Mouse (Mus musculus): ENCODE results near the gene Ptpn1. TPM values are rescaled to one million over a fixed set of nuclear protein-coding genes. Genes with fewer than 3 reads are reported as not detected.

The Ptpn1 gene
- 41.0 and 42.7 TPM in 2 replicates for polyA plus RNA-seq (2014; fragmentation: Nextera tagmentation; extraction: Ambion mirVana)

DNA sequence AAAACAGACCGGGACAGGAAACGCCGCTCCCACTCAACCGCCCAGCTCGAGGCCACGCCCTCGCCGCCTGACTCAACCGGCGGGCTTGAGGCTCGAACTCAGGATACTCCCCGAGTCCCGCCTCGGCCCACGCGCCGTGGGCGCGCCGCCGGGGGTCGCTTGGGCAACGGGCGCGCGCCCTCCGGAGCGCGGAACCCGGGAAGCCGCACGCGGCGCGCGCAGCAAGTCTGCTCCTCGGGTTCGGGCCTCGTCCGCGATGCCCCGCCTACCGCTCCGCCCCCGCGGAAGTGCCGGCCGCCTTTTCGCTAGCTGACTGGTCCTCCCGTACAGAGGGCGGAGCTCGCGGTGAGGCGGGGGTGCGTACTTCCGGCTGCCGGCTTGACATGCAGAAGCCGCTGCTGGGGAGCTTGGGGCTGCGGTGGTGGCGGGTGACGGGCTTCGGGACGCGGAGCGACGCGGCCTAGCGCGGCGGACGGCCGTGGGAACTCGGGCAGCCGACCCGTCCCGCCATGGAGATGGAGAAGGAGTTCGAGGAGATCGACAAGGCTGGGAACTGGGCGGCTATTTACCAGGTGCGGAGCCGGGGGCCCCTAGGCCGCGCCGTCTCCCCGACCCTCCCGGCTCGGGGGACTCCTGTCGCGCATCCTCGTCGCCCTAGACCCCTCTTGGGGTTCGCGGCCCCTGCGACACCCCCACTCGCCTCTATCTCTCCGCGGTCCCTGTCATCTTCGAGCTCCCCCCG lies at the start of gene Ptpn1:
Gene Ptpn1 (plus strand): TSS at position 73 of the 742 bp plus-strand sequence.
- WGBS: under 1% methylated on average over 89 of the region's 99 CpGs
- peak within 1 kb of the TSS; percentile 93 for H3K4me2 ChIP-seq (replicated peaks; ENCODE audit: low read depth, low read length)
- no peaks in the 10 kb centered on the region for H3K9me3 ChIP-seq (ENCODE audit: control insufficient read depth, low read depth, low read length)
- no peaks in the 10 kb centered on the region for H3K36me3 ChIP-seq (ENCODE audit: control insufficient read depth, insufficient read depth, low read length)
- ATAC-seq (ENCODE audit: insufficient number of reproducible peaks, insufficient read depth, low FRiP score, low read depth): peak; percentile 94
- H3K4me3 ChIP-seq (ENCODE audit: low read depth, low read length): peak within 1 kb of the TSS; percentile 74
- H3K27ac ChIP-seq (ENCODE audit: low read length): peak within 1 kb of the TSS; percentile 23; the same call in 1 of the 2 replicates
- H3K4me1 ChIP-seq (ENCODE audit: control insufficient read depth, insufficient read depth, low read length): peaks cover 11% of the 10 kb centered on the region
- H3K9ac ChIP-seq (replicated peaks; ENCODE audit: low read depth, low read length): peak within 1 kb of the TSS; percentile 87
- no peaks in the 10 kb centered on the region for H3K27me3 ChIP-seq (ENCODE audit: control insufficient read depth, insufficient read depth, low read length)

DNA sequence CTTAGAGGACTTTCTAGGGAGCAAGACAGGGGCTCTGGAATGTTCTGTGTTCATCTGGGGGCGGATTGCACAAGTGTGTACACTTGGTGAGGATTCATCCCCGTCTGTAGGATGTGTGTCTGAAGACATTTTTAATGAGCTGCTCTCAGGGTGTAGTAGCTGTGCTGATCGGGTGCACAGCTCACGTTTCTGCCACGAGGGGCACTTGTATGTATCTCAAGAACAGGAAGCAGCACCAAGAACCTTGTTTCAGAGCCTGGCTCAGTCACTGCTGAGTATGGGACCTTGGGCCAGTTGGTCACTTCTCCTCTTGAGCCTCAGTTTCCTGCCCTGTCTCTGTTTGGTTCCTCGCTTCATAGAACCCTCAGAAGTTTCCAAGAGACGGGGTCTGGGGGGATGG lies 45.4 kb upstream of the Ptpn1 start:
- peaks cover 5% of the 10 kb centered on the region; the same call in 1 of the 2 replicates for H3K9me3 ChIP-seq (ENCODE audit: control insufficient read depth, low read depth, low read length)
- no peak overlapping the region for H3K27ac ChIP-seq (ENCODE audit: low read length)

DNA sequence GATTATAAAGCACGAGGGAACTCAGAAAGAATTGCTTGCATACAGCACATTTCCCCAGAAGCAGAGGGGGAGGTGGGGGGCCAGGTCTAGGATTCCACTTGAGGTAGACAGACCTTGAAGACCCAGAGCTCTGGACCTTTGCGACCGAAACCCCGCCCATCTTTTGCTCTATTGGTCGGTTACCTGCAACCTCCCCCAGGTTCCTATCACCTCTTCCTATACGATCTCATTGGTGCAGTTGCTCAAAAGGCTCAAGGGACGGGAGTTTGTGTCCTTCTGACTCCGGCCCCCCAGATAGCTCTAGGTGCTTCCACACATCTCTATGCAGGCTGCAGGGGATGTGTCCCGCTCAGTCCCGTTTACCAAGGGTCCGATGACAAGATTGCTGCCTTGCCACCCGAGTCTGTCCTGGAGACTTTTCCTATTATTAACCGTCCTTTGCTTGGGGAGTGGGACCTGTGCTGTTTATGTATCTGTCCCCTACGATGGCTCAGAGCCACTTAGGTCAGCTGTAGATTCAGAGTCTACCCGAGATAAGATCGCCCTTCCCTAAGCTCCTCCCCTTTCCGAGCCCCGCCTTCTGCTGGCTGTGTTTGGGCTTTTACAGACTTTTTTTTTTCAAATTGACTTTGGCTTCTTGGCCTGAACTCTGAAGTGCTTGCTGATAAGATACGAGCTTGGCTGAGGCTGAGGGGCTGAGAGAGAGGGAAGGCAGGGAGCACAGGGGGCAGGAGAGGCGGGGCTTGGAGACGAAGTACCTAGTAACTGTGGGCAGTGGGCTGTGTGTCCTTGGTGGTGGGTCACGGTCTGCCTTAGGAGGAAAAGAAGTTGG lies 44.1 kb upstream of the Ptpn1 start:
- no peaks in the 10 kb centered on the region for H3K27me3 ChIP-seq (ENCODE audit: control insufficient read depth, insufficient read depth, low read length)
- 9% methylated on average over 22 of the region's 22 CpGs for WGBS
- H3K9me3 ChIP-seq (ENCODE audit: control insufficient read depth, low read depth, low read length): no peaks in the 10 kb centered on the region
- ATAC-seq (ENCODE audit: insufficient number of reproducible peaks, insufficient read depth, low FRiP score, low read depth): peak; percentile 51
- H3K4me3 ChIP-seq (ENCODE audit: low read depth, low read length): peak overlapping the region; percentile 18
- no peaks in the 10 kb centered on the region for H3K36me3 ChIP-seq (ENCODE audit: control insufficient read depth, insufficient read depth, low read length)
- H3K4me2 ChIP-seq (replicated peaks; ENCODE audit: low read depth, low read length): peak overlapping the region; percentile 46
- 0 out of 2 replicates have a peak overlapping the region, but pooled peaks have one; percentile 10 for H3K27ac ChIP-seq (ENCODE audit: low read length)
- H3K9ac ChIP-seq (replicated peaks; ENCODE audit: low read depth, low read length): no peak overlapping the region
- H3K4me1 ChIP-seq (ENCODE audit: control insufficient read depth, insufficient read depth, low read length): peaks cover 9% of the 10 kb centered on the region; the same call in 1 of the 2 replicates

More for the DNA sequence above, 45.4 kb upstream of the Ptpn1 start:
- ATAC-seq (ENCODE audit: insufficient number of reproducible peaks, insufficient read depth, low FRiP score, low read depth): no peak
- H3K4me2 ChIP-seq (replicated peaks; ENCODE audit: low read depth, low read length): no peak overlapping the region
- H3K9ac ChIP-seq (replicated peaks; ENCODE audit: low read depth, low read length): no peak overlapping the region
- H3K36me3 ChIP-seq (ENCODE audit: control insufficient read depth, insufficient read depth, low read length): no peaks in the 10 kb centered on the region
- peaks cover 9% of the 10 kb centered on the region; the same call in 1 of the 2 replicates for H3K4me1 ChIP-seq (ENCODE audit: control insufficient read depth, insufficient read depth, low read length)
- H3K4me3 ChIP-seq (ENCODE audit: low read depth, low read length): no peak overlapping the region
- WGBS: 73% methylated on average over 7 of the region's 7 CpGs
- H3K27me3 ChIP-seq (ENCODE audit: control insufficient read depth, insufficient read depth, low read length): no peaks in the 10 kb centered on the region

DNA sequence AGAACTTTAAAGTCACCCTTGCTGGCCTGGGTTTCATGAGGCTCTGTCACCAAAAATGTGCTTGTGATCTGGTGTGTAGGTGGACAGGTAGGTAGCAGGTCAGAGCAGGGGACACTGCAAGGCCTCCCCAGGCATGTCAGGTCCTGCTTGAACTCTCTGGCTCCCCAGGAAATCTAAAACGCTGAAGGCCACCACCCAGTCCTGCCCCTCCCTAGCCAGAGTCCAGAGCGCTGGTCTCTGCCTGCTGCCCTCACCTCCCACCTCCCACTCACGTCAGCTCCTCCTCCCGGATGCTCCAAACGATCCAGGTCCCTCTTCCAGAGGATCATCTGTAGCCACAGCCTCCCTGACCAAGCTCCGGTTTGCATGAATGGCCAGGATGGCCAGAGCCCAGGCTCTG lies 43.0 kb upstream of the Ptpn1 start:
- Histone ChIP-seq H3K4me2 (replicated peaks; ENCODE audit: low read depth, low read length) (no peak overlapping the region), H3K27me3 (ENCODE audit: control insufficient read depth, insufficient read depth, low read length) (no peaks in the 10 kb centered on the region), H3K9ac (replicated peaks; ENCODE audit: low read depth, low read length) (no peak overlapping the region), H3K36me3 (ENCODE audit: control insufficient read depth, insufficient read depth, low read length) (no peaks in the 10 kb centered on the region), H3K27ac (ENCODE audit: low read length) (no peak overlapping the region), H3K4me1 (ENCODE audit: control insufficient read depth, insufficient read depth, low read length) (peaks cover 9% of the 10 kb centered on the region; the same call in 1 of the 2 replicates), H3K9me3 (ENCODE audit: control insufficient read depth, low read depth, low read length) (no peaks in the 10 kb centered on the region), H3K4me3 (ENCODE audit: low read depth, low read length) (no peak overlapping the region)
- WGBS: 59% methylated on average over 6 of the region's 6 CpGs
- ATAC-seq (ENCODE audit: insufficient number of reproducible peaks, insufficient read depth, low FRiP score, low read depth): no peak

DNA sequence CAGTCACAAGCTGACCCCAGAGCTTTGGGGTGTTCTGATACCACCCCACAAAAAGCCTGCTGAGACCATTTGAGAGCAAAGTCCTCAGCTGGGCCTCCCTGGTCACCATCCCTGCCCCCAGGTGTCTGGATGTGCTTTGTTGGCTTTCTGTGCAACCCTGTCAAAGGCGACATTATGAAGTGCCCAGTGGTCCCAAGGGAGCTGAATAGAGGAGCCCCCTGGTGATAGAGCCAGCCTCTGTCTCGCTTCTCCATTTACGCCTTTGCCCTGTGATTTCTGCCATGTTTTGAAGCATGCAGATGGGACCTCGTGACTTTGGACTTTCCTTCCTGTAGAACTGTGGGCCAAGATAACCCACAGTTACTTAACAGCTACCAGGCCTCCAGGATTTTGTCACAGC lies 42.0 kb upstream of the Ptpn1 start:
- no peaks in the 10 kb centered on the region for H3K9me3 ChIP-seq (ENCODE audit: control insufficient read depth, low read depth, low read length)
- H3K36me3 ChIP-seq (ENCODE audit: control insufficient read depth, insufficient read depth, low read length): no peaks in the 10 kb centered on the region
- no peaks in the 10 kb centered on the region for H3K27me3 ChIP-seq (ENCODE audit: control insufficient read depth, insufficient read depth, low read length)
- H3K4me2 ChIP-seq (replicated peaks; ENCODE audit: low read depth, low read length): no peak overlapping the region
- no peak overlapping the region for H3K4me3 ChIP-seq (ENCODE audit: low read depth, low read length)
- H3K27ac ChIP-seq (ENCODE audit: low read length): no peak overlapping the region
- no peak for ATAC-seq (ENCODE audit: insufficient number of reproducible peaks, insufficient read depth, low FRiP score, low read depth)
- H3K9ac ChIP-seq (replicated peaks; ENCODE audit: low read depth, low read length): no peak overlapping the region
- peaks cover 9% of the 10 kb centered on the region; the same call in 1 of the 2 replicates for H3K4me1 ChIP-seq (ENCODE audit: control insufficient read depth, insufficient read depth, low read length)
- 75% methylated on average over 4 of the region's 4 CpGs for WGBS

DNA sequence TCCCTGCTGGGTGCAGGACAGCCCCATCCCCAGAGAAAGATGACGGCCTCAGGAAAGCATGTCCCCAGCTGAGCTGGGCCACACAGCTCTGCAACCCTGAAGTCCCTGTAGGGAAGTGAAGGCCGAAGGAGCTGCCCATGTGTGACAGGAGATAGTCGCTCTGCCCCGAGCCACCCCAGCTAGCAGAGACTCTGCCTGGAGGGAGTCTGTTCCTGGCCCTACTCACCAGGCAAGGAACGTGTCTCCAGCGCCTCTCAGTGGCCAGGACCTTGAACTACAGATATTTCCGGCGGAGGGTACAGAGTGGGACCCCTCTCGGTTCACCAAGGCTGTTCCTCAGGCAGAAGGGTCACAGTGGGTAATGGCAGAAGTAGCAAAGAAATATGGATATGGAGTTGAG lies 39.9 kb upstream of the Ptpn1 start:
- Histone ChIP-seq H3K4me2 (replicated peaks; ENCODE audit: low read depth, low read length) (no peak overlapping the region), H3K9ac (replicated peaks; ENCODE audit: low read depth, low read length) (no peak overlapping the region), H3K27me3 (ENCODE audit: control insufficient read depth, insufficient read depth, low read length) (no peaks in the 10 kb centered on the region), H3K9me3 (ENCODE audit: control insufficient read depth, low read depth, low read length) (no peaks in the 10 kb centered on the region), H3K36me3 (ENCODE audit: control insufficient read depth, insufficient read depth, low read length) (no peaks in the 10 kb centered on the region), H3K4me1 (ENCODE audit: control insufficient read depth, insufficient read depth, low read length) (peaks cover 11% of the 10 kb centered on the region; the same call in 1 of the 2 replicates), H3K27ac (ENCODE audit: low read length) (no peak overlapping the region), H3K4me3 (ENCODE audit: low read depth, low read length) (no peak overlapping the region)
- peak; percentile 19; the same call in 1 of the 2 replicates for ATAC-seq (ENCODE audit: insufficient number of reproducible peaks, insufficient read depth, low FRiP score, low read depth)
- WGBS: 22% methylated on average over 9 of the region's 9 CpGs

DNA sequence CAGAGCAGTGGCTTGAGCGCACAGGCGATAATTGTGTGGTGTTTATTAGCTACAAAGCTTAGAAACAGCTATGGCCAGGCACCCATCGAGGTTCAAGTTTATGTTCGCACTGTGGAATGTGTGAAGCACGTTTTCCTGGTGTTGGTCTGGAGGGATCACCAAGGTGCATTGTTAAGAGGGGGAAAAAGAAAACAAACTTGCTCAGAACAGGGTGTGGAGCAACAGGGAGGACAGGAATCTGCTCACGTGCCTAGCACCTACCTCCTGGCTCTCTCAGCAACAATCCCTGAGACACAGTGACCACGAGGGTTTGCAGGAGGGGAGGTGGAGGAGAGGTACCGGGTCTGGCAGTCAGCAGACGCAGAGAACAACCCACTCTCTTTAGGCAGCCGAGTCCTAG lies 38.2 kb upstream of the Ptpn1 start:
- WGBS: 62% methylated on average over 10 of the region's 10 CpGs
- no peak for ATAC-seq (ENCODE audit: insufficient number of reproducible peaks, insufficient read depth, low FRiP score, low read depth)
- Histone ChIP-seq H3K4me2 (replicated peaks; ENCODE audit: low read depth, low read length) (no peak overlapping the region), H3K4me1 (ENCODE audit: control insufficient read depth, insufficient read depth, low read length) (0 out of 2 replicates have a peak, but pooled peaks cover 2% of the 10 kb centered on the region), H3K9me3 (ENCODE audit: control insufficient read depth, low read depth, low read length) (no peaks in the 10 kb centered on the region), H3K4me3 (ENCODE audit: low read depth, low read length) (no peak overlapping the region), H3K27me3 (ENCODE audit: control insufficient read depth, insufficient read depth, low read length) (no peaks in the 10 kb centered on the region), H3K27ac (ENCODE audit: low read length) (no peak overlapping the region), H3K9ac (replicated peaks; ENCODE audit: low read depth, low read length) (no peak overlapping the region), H3K36me3 (ENCODE audit: control insufficient read depth, insufficient read depth, low read length) (no peaks in the 10 kb centered on the region)

DNA sequence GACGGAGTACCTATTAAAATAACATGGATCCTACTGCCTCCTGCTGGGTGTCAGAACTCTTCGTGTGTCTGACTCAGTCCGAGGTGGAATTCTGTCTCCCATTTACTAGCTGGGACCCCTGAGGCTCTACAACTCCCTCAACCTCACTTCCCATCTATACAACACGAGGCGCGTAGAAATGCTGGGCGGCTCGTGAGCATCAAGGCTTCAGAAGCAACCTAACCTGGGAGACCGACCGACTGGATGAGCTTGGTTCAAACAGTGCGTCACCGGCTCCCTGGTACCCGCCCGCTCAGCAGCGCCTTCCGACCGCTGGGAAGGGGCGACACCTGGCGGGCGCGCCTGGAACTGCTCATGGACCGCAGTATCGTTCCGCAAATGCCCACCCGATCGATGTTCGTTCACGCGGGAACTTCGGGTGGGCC lies 36.9 kb upstream of the Ptpn1 start:
- H3K4me3 ChIP-seq (ENCODE audit: low read depth, low read length): no peak overlapping the region

More for the DNA sequence above, 36.9 kb upstream of the Ptpn1 start:
- 2% methylated on average over 30 of the region's 30 CpGs for WGBS
- H3K36me3 ChIP-seq (ENCODE audit: control insufficient read depth, insufficient read depth, low read length): no peaks in the 10 kb centered on the region
- ATAC-seq (ENCODE audit: insufficient number of reproducible peaks, insufficient read depth, low FRiP score, low read depth): peak; percentile 42; the same call in 1 of the 2 replicates
- no peak overlapping the region for H3K27ac ChIP-seq (ENCODE audit: low read length)
- H3K9me3 ChIP-seq (ENCODE audit: control insufficient read depth, low read depth, low read length): no peaks in the 10 kb centered on the region
- H3K27me3 ChIP-seq (ENCODE audit: control insufficient read depth, insufficient read depth, low read length): no peaks in the 10 kb centered on the region
- peaks cover 7% of the 10 kb centered on the region; the same call in 1 of the 2 replicates for H3K4me1 ChIP-seq (ENCODE audit: control insufficient read depth, insufficient read depth, low read length)
- H3K4me2 ChIP-seq (replicated peaks; ENCODE audit: low read depth, low read length): peak overlapping the region; percentile 40
- H3K9ac ChIP-seq (replicated peaks; ENCODE audit: low read depth, low read length): no peak overlapping the region

Data from stomach, embryonic 14.5 days (tissue).